Mouse (Mus musculus) heart, adult 2 months (tissue): ENCODE data around the gene Hoxa10. TPM values are rescaled to one million over a fixed set of nuclear protein-coding genes. Genes with fewer than 3 reads are reported as not detected.
A peak's percentile ranks its signal among the peaks of the same experiment; 100 is the strongest.

ENCODE experiments used
- DNase-seq, 2 experiments: peaks; one replicate each; pipeline ENCODE4 v3.0.0; 2021
- H3K27ac ChIP-seq: fragments of 200-600 bp; 2 replicates; pipeline ENCODE4 v1.8.1; 2022
- H3K27me3 ChIP-seq: fragments of 200-500 bp; 2 replicates; pipeline ENCODE4 v1.6.1; 2012; ENCODE audit warnings: mild to moderate bottlenecking, low read length, inconsistent platforms, mixed read lengths; ENCODE audit not compliant: control insufficient read depth, insufficient read depth
- H3K36me3 ChIP-seq: fragments of 200-500 bp; 2 replicates; pipeline ENCODE4 v1.6.1; 2012; ENCODE audit warnings: low read length, inconsistent platforms; ENCODE audit not compliant: control insufficient read depth, insufficient read depth
- H3K4me1 ChIP-seq: fragments of 200-500 bp; 2 replicates; pipeline ENCODE4 v1.6.1; 2011; ENCODE audit warnings: low read length; ENCODE audit not compliant: control insufficient read depth, insufficient read depth
- H3K4me3 ChIP-seq: fragments of 200-600 bp; 2 replicates; pipeline ENCODE4 v1.8.1; 2022
- H3K79me2 ChIP-seq: fragments of 200-500 bp; replicated peaks from 2 replicates; pipeline ENCODE4 v1.6.1; 2012; ENCODE audit warnings: mild to moderate bottlenecking, inconsistent platforms, low read length, moderate library complexity, mixed read lengths; ENCODE audit not compliant: control insufficient read depth, insufficient read depth
- H3K9ac ChIP-seq: fragments of 200-500 bp; 2 replicates; pipeline ENCODE4 v1.6.1; 2012; ENCODE audit warnings: low read depth, mild to moderate bottlenecking, control low read depth, inconsistent platforms, low read length, mixed read lengths
- CTCF ChIP-seq: fragments of 200-600 bp; IDR thresholded peaks from 2 replicates; pipeline ENCODE4 v1.8.1; 2022; ENCODE audit warnings: antibody characterized with exemption, mild to moderate bottlenecking, moderate library complexity
- EP300 ChIP-seq: fragments of 200-500 bp; IDR thresholded peaks from 2 replicates; pipeline ENCODE4 v1.6.1; 2011; ENCODE audit warnings: low read depth, low read length, control low read depth; ENCODE audit not compliant: insufficient read depth
- POLR2A ChIP-seq: fragments of 200-500 bp; IDR thresholded peaks from 2 replicates; pipeline ENCODE4 v1.6.1; 2011; ENCODE audit warnings: mild to moderate bottlenecking, low read depth, low read length, control low read depth; ENCODE audit not compliant: insufficient read depth
- WGBS: fragments of 180-500 bp; shearing (Covaris S2); methylation state at CpG from one replicate; pipeline ENCODE4 v1.1.7; 2018; 5-methylcytosine and 5-hydroxymethylcytosine counted together
- intact Hi-C: fragments of 180-260 bp; cut with DNase I; formaldehyde crosslinking; loops from one replicate; pipeline ENCODE4 v1.15.1; 2025
- polyA plus RNA-seq: library from polyadenylated mRNA; depleted of rRNA; stranded (reverse); fragments of >200 nt; gene quantifications from 2 replicates; pipeline ENCODE4 v1.2.3, GENCODE M21; 2012
- total RNA-seq, 2 experiments: library from RNA; stranded (reverse); gene quantifications; 2 replicates each; pipeline ENCODE4 v1.2.3; 2021

Hoxa10 gene
- total and polyA plus RNA-seq, 3 experiments, result not detected

GRCm38 (mm10) chr6:52245040-52245756 lies 4.5 kb upstream of the Hoxa10 start:
- TF ChIP-seq CTCF (no peak), POLR2A (no peak), EP300 (no peak)
- H3K36me3 ChIP-seq, result no peaks in the 10 kb centered on the region
- H3K4me1 ChIP-seq, result no peaks in the 10 kb centered on the region
- no peak overlapping the region for H3K27ac ChIP-seq
- DNase-seq, result peak in 1 of 2 experiments; percentile 41
- 4% methylated on average over 71 of the region's 71 CpGs for WGBS
- no peak overlapping the region for H3K4me3 ChIP-seq
- intact Hi-C loops, result no loop called here
- peaks cover 40% of the 10 kb centered on the region for H3K27me3 ChIP-seq
- no peak overlapping the region for H3K9ac ChIP-seq
- H3K79me2 ChIP-seq, result no peaks in the 10 kb centered on the region

- Histone ChIP-seq H3K9ac (no peak overlapping the region), H3K27ac (no peak overlapping the region), H3K79me2 (no peaks in the 10 kb centered on the region), H3K4me3 (no peak overlapping the region), H3K27me3 (peaks cover 43% of the 10 kb centered on the region), H3K4me1 (no peaks in the 10 kb centered on the region; the same call in 1 of the 2 replicates), H3K36me3 (no peaks in the 10 kb centered on the region)
- intact Hi-C loops, result no loop called here
- TF ChIP-seq CTCF, result no peak
- WGBS, result 6% methylated on average over 23 of the region's 23 CpGs
- DNase-seq, result peak in 1 of 2 experiments; percentile 22
These were observed 3.9 kb upstream of the Hoxa10 start for GRCm38 (mm10) chr6:52244471-52245039.

- H3K9ac ChIP-seq, result no peak overlapping the region
- TF ChIP-seq EP300 (no peak), CTCF (no peak), POLR2A (no peak)
- no peak overlapping the region for H3K27ac ChIP-seq
- H3K79me2 ChIP-seq, result no peaks in the 10 kb centered on the region
- H3K4me3 ChIP-seq, result no peak overlapping the region
- peak in 1 of 2 experiments; percentile 16 for DNase-seq
- H3K36me3 ChIP-seq, result no peaks in the 10 kb centered on the region
- intact Hi-C loops, result no loop called here
- WGBS, result 10% methylated on average over 12 of the region's 12 CpGs
- H3K27me3 ChIP-seq, result peaks cover 41% of the 10 kb centered on the region
- H3K4me1 ChIP-seq, result no peaks in the 10 kb centered on the region; the same call in 1 of the 2 replicates
These were observed 3.0 kb upstream of the Hoxa10 start for GRCm38 (mm10) chr6:52243681-52244121.

GRCm38 (mm10) chr6:52242801-52243332 lies 2.2 kb upstream of the Hoxa10 start:
- no peaks in the 10 kb centered on the region for H3K79me2 ChIP-seq
- no peak overlapping the region for H3K27ac ChIP-seq
- no peak for TF ChIP-seq EP300
- no peak for TF ChIP-seq POLR2A
- TF ChIP-seq CTCF, result no peak
- intact Hi-C loops, result no loop called here
- H3K4me1 ChIP-seq, result no peaks in the 10 kb centered on the region; the same call in 1 of the 2 replicates
- peaks cover 35% of the 10 kb centered on the region for H3K27me3 ChIP-seq
- no peaks in the 10 kb centered on the region for H3K36me3 ChIP-seq
- 12% methylated on average over 4 of the region's 4 CpGs for WGBS
- no peak overlapping the region for H3K9ac ChIP-seq
- DNase-seq, result peak in 1 of 2 experiments; percentile 12
- H3K4me3 ChIP-seq, result no peak overlapping the region

GRCm38 (mm10) chr6:52241001-52241621 lies 457 bp upstream of the Hoxa10 start:
- Histone ChIP-seq H3K4me3 (no peak overlapping the region), H3K79me2 (no peaks in the 10 kb centered on the region), H3K27me3 (peaks cover 32% of the 10 kb centered on the region), H3K27ac (no peak overlapping the region), H3K4me1 (no peaks in the 10 kb centered on the region; the same call in 1 of the 2 replicates), H3K36me3 (no peaks in the 10 kb centered on the region), H3K9ac (no peak overlapping the region)
- intact Hi-C loops, result no loop called here
- 7% methylated on average over 9 of the region's 9 CpGs for WGBS
- TF ChIP-seq CTCF (no peak), EP300 (no peak), POLR2A (no peak)
- DNase-seq, result peak in 1 of 2 experiments; percentile 17
